Mouse (Mus musculus) liver, embryonic 15.5 days (tissue): ENCODE data around the gene Kcnq2. TPM values are rescaled to one million over a fixed set of nuclear protein-coding genes. Genes with fewer than 3 reads are reported as not detected.

Experiments
- ATAC-seq: fragments of 200-750 bp; cut with Nextera tagmentation; 2 replicates; pipeline ENCODE4 v1.8.0; 2017; ENCODE audit warnings: moderate number of reproducible peaks, mild to moderate bottlenecking, moderate library complexity; ENCODE audit not compliant: insufficient read depth
- H3K27ac ChIP-seq: fragments of 300-500 bp; sonication (generic); replicated peaks from 2 replicates; pipeline ENCODE4 v1.5.1; 2015; ENCODE audit warnings: mild to moderate bottlenecking, inconsistent platforms
- H3K27me3 ChIP-seq: fragments of 300-500 bp; sonication (generic); 2 replicates; pipeline ENCODE4 v1.6.1; 2015; ENCODE audit warnings: mild to moderate bottlenecking, inconsistent platforms
- H3K36me3 ChIP-seq: fragments of 300-500 bp; sonication (generic); replicated peaks from 2 replicates; pipeline ENCODE4 v1.6.1; 2015; ENCODE audit warnings: moderate library complexity, mild to moderate bottlenecking, inconsistent platforms
- H3K4me1 ChIP-seq: fragments of 300-500 bp; sonication (generic); replicated peaks from 2 replicates; pipeline ENCODE4 v1.6.1; 2015; ENCODE audit warnings: inconsistent platforms
- H3K4me2 ChIP-seq: fragments of 300-500 bp; sonication (generic); 2 replicates; pipeline ENCODE4 v1.6.1; 2015; ENCODE audit warnings: moderate library complexity, mild to moderate bottlenecking, inconsistent platforms
- H3K4me3 ChIP-seq: fragments of 300-500 bp; sonication (generic); replicated peaks from 2 replicates; pipeline ENCODE4 v1.5.1; 2015; ENCODE audit warnings: mild to moderate bottlenecking, inconsistent platforms
- H3K9ac ChIP-seq: fragments of 300-500 bp; sonication (generic); 2 replicates; pipeline ENCODE4 v1.6.1; 2015; ENCODE audit warnings: moderate library complexity, mild to moderate bottlenecking, inconsistent platforms
- H3K9me3 ChIP-seq: fragments of 300-500 bp; sonication (generic); replicated peaks from 2 replicates; pipeline ENCODE4 v1.6.1; 2016; ENCODE audit warnings: inconsistent platforms
- WGBS: fragments of 180-500 bp; shearing (Covaris S2); methylation state at CpG from one replicate; pipeline ENCODE4 v1.1.7; 2015; ENCODE audit warnings: mixed read lengths; ENCODE audit not compliant: insufficient replicate concordance; 5-methylcytosine and 5-hydroxymethylcytosine counted together
- polyA plus RNA-seq: library from polyadenylated mRNA; unstranded; fragments of >200 nt; fragmentation: Nextera tagmentation; extraction: Ambion mirVana; gene quantifications from 2 replicates; pipeline ENCODE4 v1.2.1, GENCODE M21; 2015

Kcnq2 gene
- polyA plus RNA-seq, 1 experiment from 2014 or later: 0.18 TPM

- WGBS: 51% methylated on average over 5 of the region's 5 CpGs
- ATAC-seq: no peak
- Histone ChIP-seq H3K9me3 (no peaks in the 10 kb centered on the region), H3K4me2 (no peak overlapping the region), H3K9ac (no peak overlapping the region), H3K27ac (no peak overlapping the region), H3K27me3 (peaks cover 39% of the 10 kb centered on the region), H3K4me1 (no peaks in the 10 kb centered on the region; the same call in 1 of the 2 replicates), H3K4me3 (no peak overlapping the region), H3K36me3 (no peaks in the 10 kb centered on the region)
Observed at GRCm38 (mm10) chr2:181068499-181068898, 66.6 kb downstream of the Kcnq2 start.

- Histone ChIP-seq H3K4me1 (no peaks in the 10 kb centered on the region), H3K27ac (no peak overlapping the region), H3K4me3 (no peak overlapping the region), H3K4me2 (no peak overlapping the region), H3K36me3 (no peaks in the 10 kb centered on the region), H3K9me3 (no peaks in the 10 kb centered on the region), H3K9ac (no peak overlapping the region), H3K27me3 (peaks cover 39% of the 10 kb centered on the region)
- no peak for ATAC-seq
- WGBS: 29% methylated on average over 4 of the region's 4 CpGs
Observed at GRCm38 (mm10) chr2:181065827-181066226, 69.3 kb downstream of the Kcnq2 start.

- Histone ChIP-seq H3K4me1 (no peaks in the 10 kb centered on the region), H3K27ac (no peak overlapping the region), H3K36me3 (no peaks in the 10 kb centered on the region), H3K27me3 (peaks cover 27% of the 10 kb centered on the region), H3K4me2 (no peak overlapping the region), H3K4me3 (no peak overlapping the region), H3K9ac (no peak overlapping the region), H3K9me3 (no peaks in the 10 kb centered on the region)
- ATAC-seq: no peak
- WGBS: 10% methylated on average over 5 of the region's 5 CpGs
Observed at GRCm38 (mm10) chr2:181060127-181060526, 75.0 kb downstream of the Kcnq2 start.

- Histone ChIP-seq H3K9me3 (no peaks in the 10 kb centered on the region), H3K4me3 (no peak overlapping the region), H3K4me1 (no peaks in the 10 kb centered on the region), H3K4me2 (no peak overlapping the region), H3K36me3 (no peaks in the 10 kb centered on the region), H3K9ac (no peak overlapping the region), H3K27me3 (peaks cover 21% of the 10 kb centered on the region), H3K27ac (no peak overlapping the region)
- 20% methylated on average over 3 of the region's 3 CpGs for WGBS
- no peak for ATAC-seq
Observed at GRCm38 (mm10) chr2:181058193-181058592, 76.9 kb downstream of the Kcnq2 start.

- WGBS: 41% methylated on average over 8 of the region's 8 CpGs
- Histone ChIP-seq H3K4me3 (no peak overlapping the region), H3K27me3 (peaks cover 20% of the 10 kb centered on the region), H3K4me1 (no peaks in the 10 kb centered on the region), H3K9ac (no peak overlapping the region), H3K9me3 (no peaks in the 10 kb centered on the region), H3K36me3 (no peaks in the 10 kb centered on the region), H3K4me2 (no peak overlapping the region), H3K27ac (no peak overlapping the region)
- ATAC-seq: no peak
Observed at GRCm38 (mm10) chr2:181057341-181057740, 77.8 kb downstream of the Kcnq2 start.

- no peak for ATAC-seq
Observed at GRCm38 (mm10) chr2:181052171-181052570, 82.9 kb downstream of the Kcnq2 start.

GRCm38 (mm10) chr2:181048986-181049385 is 86.1 kb downstream of the Kcnq2 start:
- Histone ChIP-seq H3K9ac (no peak overlapping the region), H3K27ac (no peak overlapping the region), H3K4me1 (0 out of 2 replicates have a peak, but pooled peaks cover 3% of the 10 kb centered on the region), H3K9me3 (no peaks in the 10 kb centered on the region), H3K4me3 (no peak overlapping the region), H3K27me3 (peaks cover 6% of the 10 kb centered on the region), H3K4me2 (no peak overlapping the region), H3K36me3 (no peaks in the 10 kb centered on the region)
- 63% methylated on average over 9 of the region's 9 CpGs for WGBS
- no peak for ATAC-seq

More at GRCm38 (mm10) chr2:181052171-181052570, 82.9 kb downstream of the Kcnq2 start:
- WGBS: 82% methylated on average over 1 of the region's 1 CpGs
- Histone ChIP-seq H3K9me3 (no peaks in the 10 kb centered on the region), H3K9ac (no peak overlapping the region), H3K4me2 (no peak overlapping the region), H3K27ac (no peak overlapping the region), H3K4me1 (no peaks in the 10 kb centered on the region), H3K4me3 (no peak overlapping the region), H3K27me3 (peaks cover 14% of the 10 kb centered on the region), H3K36me3 (no peaks in the 10 kb centered on the region)

- Histone ChIP-seq H3K27ac (no peak overlapping the region), H3K36me3 (no peaks in the 10 kb centered on the region), H3K9ac (no peak overlapping the region), H3K4me3 (no peak overlapping the region), H3K27me3 (peaks cover 6% of the 10 kb centered on the region), H3K4me1 (0 out of 2 replicates have a peak, but pooled peaks cover 6% of the 10 kb centered on the region), H3K9me3 (no peaks in the 10 kb centered on the region), H3K4me2 (no peak overlapping the region)
- WGBS: 53% methylated on average over 7 of the region's 7 CpGs
- ATAC-seq: no peak
Observed at GRCm38 (mm10) chr2:181048252-181048945, 86.7 kb downstream of the Kcnq2 start.

- H3K4me3 ChIP-seq: no peak overlapping the region
- H3K36me3 ChIP-seq: no peaks in the 10 kb centered on the region
- no peak overlapping the region for H3K4me2 ChIP-seq
- peaks cover 12% of the 10 kb centered on the region for H3K4me1 ChIP-seq
- peak overlapping the region; percentile 51; the same call in 1 of the 2 replicates for H3K27ac ChIP-seq
- H3K9ac ChIP-seq: no peak overlapping the region
- ATAC-seq: no peak
- peaks cover 35% of the 10 kb centered on the region for H3K27me3 ChIP-seq
- no peaks in the 10 kb centered on the region for H3K9me3 ChIP-seq
- WGBS: 22% methylated on average over 3 of the region's 3 CpGs
Observed at GRCm38 (mm10) chr2:181044001-181044400, 91.1 kb downstream of the Kcnq2 start.

- Histone ChIP-seq H3K4me2 (no peak within 1 kb of the TSS), H3K4me1 (peaks cover 12% of the 10 kb centered on the region), H3K4me3 (no peak within 1 kb of the TSS), H3K27me3 (peaks cover 41% of the 10 kb centered on the region), H3K9ac (no peak within 1 kb of the TSS), H3K36me3 (no peaks in the 10 kb centered on the region), H3K27ac (peak within 1 kb of the TSS; percentile 51; the same call in 1 of the 2 replicates), H3K9me3 (no peaks in the 10 kb centered on the region)
- 43% methylated on average over 3 of the region's 3 CpGs for WGBS
- ATAC-seq: peak; percentile 50; the same call in 1 of the 2 replicates
Observed at GRCm38 (mm10) chr2:181043437-181043836, 91.7 kb downstream of the Kcnq2 start, which contains the start of gene Chrna4. Chrna4 (minus strand) TSS chr2:181043546.

GRCm38 (mm10) chr2:181042376-181042775 is 92.7 kb downstream of the Kcnq2 start:
- H3K4me1 ChIP-seq: peaks cover 12% of the 10 kb centered on the region
- no peak overlapping the region for H3K4me2 ChIP-seq
- no peaks in the 10 kb centered on the region for H3K36me3 ChIP-seq
- no peak overlapping the region for H3K4me3 ChIP-seq
- H3K27me3 ChIP-seq: peaks cover 51% of the 10 kb centered on the region
- no peak for ATAC-seq
- no peak overlapping the region for H3K27ac ChIP-seq
- no peaks in the 10 kb centered on the region for H3K9me3 ChIP-seq
- H3K9ac ChIP-seq: no peak overlapping the region

- whole genome bisulfite sequencing: 17% methylated on average over 7 of the region's 7 CpGs
- no peak overlapping the region for H3K4me3 ChIP-seq
Observed at GRCm38 (mm10) chr2:181041941-181042340, 93.2 kb downstream of the Kcnq2 start.

More at GRCm38 (mm10) chr2:181041941-181042340, 93.2 kb downstream of the Kcnq2 start:
- Histone ChIP-seq H3K27me3 (peaks cover 56% of the 10 kb centered on the region), H3K36me3 (no peaks in the 10 kb centered on the region), H3K9ac (no peak overlapping the region), H3K4me1 (peaks cover 12% of the 10 kb centered on the region), H3K27ac (no peak overlapping the region), H3K9me3 (no peaks in the 10 kb centered on the region), H3K4me2 (no peak overlapping the region)
- no peak for ATAC-seq
